Mouse (Mus musculus) spleen, adult 2 months (tissue): ENCODE results near the gene Haghl. TPM values are rescaled to one million over a fixed set of nuclear protein-coding genes. Genes with fewer than 3 reads are reported as not detected.

Experiments
- DNase-seq, 2 experiments: peaks; one replicate each; pipeline versions ENCODE4 v3.0.0 to v3.0.0-alpha.2; 2012 to 2021; ENCODE audit warnings: low spot score in 2 of 2, low read depth in 1 of 2
- H3K27ac ChIP-seq: fragments of 200-500 bp; 2 replicates; pipeline ENCODE4 v1.5.1; 2012; ENCODE audit warnings: low read length, inconsistent platforms; ENCODE audit not compliant: insufficient read depth
- H3K27me3 ChIP-seq: fragments of 200-500 bp; 2 replicates; pipeline ENCODE4 v1.6.1; 2012; ENCODE audit warnings: mild to moderate bottlenecking, moderate library complexity, low read length, inconsistent platforms; ENCODE audit not compliant: control insufficient read depth, insufficient read depth
- H3K36me3 ChIP-seq: fragments of 200-500 bp; 2 replicates; pipeline ENCODE4 v1.6.1; 2012; ENCODE audit warnings: mild to moderate bottlenecking, low read length, inconsistent platforms; ENCODE audit not compliant: control insufficient read depth, insufficient read depth
- H3K4me1 ChIP-seq: fragments of 200-500 bp; 2 replicates; pipeline ENCODE4 v1.6.1; 2011; ENCODE audit warnings: inconsistent platforms; ENCODE audit not compliant: control insufficient read depth, insufficient read depth, insufficient read length
- H3K4me3 ChIP-seq: fragments of 200-500 bp; 2 replicates; pipeline ENCODE4 v1.5.1; 2011; ENCODE audit warnings: mild to moderate bottlenecking, inconsistent platforms; ENCODE audit not compliant: insufficient read depth, insufficient read length; ENCODE audit errors: extremely low read depth
- CTCF ChIP-seq: fragments of 200-500 bp; IDR thresholded peaks from 2 replicates; pipeline ENCODE4 v1.5.1; 2011; ENCODE audit warnings: mild to moderate bottlenecking, inconsistent platforms; ENCODE audit not compliant: insufficient read depth, insufficient read length, insufficient replicate concordance; ENCODE audit errors: extremely low read depth
- POLR2A ChIP-seq: fragments of 200-500 bp; IDR thresholded peaks from 2 replicates; pipeline ENCODE4 v1.6.1; 2011; ENCODE audit warnings: low read depth, low read length, inconsistent platforms
- WGBS: fragments of 180-500 bp; shearing (Covaris S2); methylation state at CpG from one replicate; pipeline ENCODE4 v1.1.7; 2018; 5-methylcytosine and 5-hydroxymethylcytosine counted together
- polyA plus RNA-seq: library from polyadenylated mRNA; depleted of rRNA; stranded (reverse); fragments of >200 nt; gene quantifications from 2 replicates; pipeline ENCODE4 v1.2.3, GENCODE M21; 2012

Haghl gene
- polyA plus RNA-seq, 1 experiment, result 37.9 TPM

DNA sequence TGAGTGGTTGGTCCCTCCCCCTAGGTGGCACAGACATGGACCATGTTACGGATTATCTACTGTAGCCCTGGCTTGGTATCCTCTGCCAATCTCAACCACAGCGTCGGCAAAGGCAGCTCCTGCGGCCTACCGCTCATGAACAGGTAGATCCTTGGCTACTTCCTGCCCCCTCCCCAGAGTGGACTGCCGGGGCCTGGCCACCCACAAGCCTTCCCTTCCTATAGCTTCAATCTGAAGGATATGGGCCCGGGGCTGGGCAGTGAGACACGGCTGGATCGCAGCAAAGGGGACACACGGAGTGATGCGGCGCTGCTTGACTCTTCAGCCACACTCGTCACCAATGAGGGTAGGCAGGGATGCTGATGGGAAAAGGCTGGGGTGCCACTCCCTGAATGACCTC lies 41.5 kb upstream of the Haghl start:
- 96% methylated on average over 13 of the region's 13 CpGs for WGBS
- no peak for TF ChIP-seq CTCF
- no peak for TF ChIP-seq POLR2A
- no peak overlapping the region for H3K4me3 ChIP-seq
- no peak for DNase-seq
- H3K4me1 ChIP-seq, result peaks cover 28% of the 10 kb centered on the region
- H3K36me3 ChIP-seq, result peaks cover 16% of the 10 kb centered on the region
- H3K27me3 ChIP-seq, result no peaks in the 10 kb centered on the region
- H3K27ac ChIP-seq, result no peak overlapping the region

DNA sequence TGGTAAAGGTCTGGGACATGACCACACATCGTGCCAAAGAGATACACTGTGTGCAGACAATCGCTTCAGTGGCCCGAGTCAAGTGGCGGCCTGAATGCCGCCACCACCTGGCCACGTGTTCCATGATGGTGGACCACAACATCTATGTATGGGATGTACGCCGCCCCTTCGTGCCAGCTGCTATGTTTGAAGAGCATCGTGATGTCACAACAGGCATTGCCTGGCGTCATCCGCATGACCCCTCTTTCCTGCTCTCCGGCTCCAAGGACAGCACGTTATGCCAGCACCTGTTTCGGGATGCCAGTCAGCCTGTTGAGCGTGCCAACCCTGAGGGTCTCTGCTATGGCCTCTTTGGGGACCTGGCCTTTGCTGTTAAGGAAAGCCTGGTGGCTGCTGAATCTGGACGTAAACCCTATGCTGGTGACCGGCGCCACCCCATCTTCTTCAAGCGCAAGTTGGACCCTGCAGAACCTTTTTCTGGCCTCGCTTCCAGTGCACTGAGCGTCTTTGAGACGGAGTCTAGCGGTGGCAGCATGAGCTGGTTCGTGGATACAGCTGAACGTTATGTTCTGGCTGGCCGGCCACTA lies 40.6 kb upstream of the Haghl start:
- no peak overlapping the region for H3K4me3 ChIP-seq
- H3K27ac ChIP-seq, result no peak overlapping the region
- no peak for DNase-seq
- H3K36me3 ChIP-seq, result peaks cover 11% of the 10 kb centered on the region
- H3K27me3 ChIP-seq, result no peaks in the 10 kb centered on the region
- 96% methylated on average over 27 of the region's 27 CpGs for WGBS
- H3K4me1 ChIP-seq, result peaks cover 21% of the 10 kb centered on the region
- TF ChIP-seq CTCF (no peak), POLR2A (no peak)

DNA sequence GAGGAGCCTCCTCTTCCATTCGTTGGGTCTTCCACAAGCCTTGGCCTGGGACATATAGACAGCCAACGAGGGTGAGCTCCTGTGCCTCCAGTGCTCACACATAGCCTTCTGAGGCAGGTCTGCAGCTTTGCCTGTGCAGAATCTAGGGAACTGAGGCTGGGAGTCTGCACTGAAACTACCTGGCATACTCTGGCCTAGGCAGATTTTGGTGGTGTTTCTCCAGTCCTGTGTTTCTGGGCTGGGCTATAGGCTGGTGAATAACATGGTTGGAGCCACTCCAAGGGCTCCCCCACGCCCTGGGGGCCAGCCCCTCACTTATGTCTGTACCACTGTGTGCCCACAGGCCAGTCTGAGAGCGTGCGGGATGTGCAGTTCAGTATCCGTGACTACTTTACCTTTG lies 39.8 kb upstream of the Haghl start:
- Histone ChIP-seq H3K27me3 (no peaks in the 10 kb centered on the region; the same call in 1 of the 2 replicates), H3K4me3 (no peak overlapping the region), H3K27ac (no peak overlapping the region), H3K36me3 (peaks cover 4% of the 10 kb centered on the region; the same call in 1 of the 2 replicates), H3K4me1 (peaks cover 21% of the 10 kb centered on the region)
- no peak for TF ChIP-seq POLR2A
- no peak for TF ChIP-seq CTCF
- WGBS, result 90% methylated on average over 6 of the region's 6 CpGs
- DNase-seq, result no peak

DNA sequence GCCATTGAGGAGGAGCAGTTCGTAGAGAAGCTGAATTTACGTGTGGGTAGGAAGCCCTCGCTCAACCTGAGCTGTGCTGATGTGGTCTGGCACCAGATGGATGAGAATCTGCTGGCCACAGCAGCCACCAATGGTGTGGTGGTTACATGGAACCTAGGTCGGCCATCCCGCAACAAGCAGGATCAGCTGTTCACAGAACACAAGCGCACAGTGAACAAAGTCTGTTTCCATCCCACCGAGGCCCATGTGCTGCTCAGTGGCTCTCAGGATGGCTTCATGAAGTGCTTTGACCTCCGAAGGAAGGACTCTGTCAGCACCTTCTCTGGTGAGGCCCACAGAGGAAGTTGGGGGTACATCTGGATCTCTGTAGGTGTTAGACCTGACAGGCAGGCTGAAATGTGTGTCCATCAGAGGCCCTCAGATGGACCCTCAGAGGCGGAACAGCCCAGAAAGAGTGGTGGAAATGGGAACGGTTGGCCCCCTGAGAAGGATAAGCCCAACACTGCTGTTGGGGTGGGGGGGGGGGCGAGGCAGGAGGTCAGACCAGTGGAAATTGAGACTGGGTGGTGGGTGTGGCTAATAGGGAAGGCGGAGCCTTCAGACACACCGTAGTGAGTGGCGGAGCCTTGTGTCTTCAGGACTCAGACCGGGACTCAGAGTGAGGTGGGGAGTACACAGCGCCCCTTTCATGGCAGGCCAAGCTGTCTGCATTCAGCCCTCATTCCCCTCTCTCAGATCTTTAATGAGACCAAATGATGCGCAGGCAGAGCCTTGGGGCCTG lies 39.1 kb upstream of the Haghl start:
- Histone ChIP-seq H3K4me3 (no peak overlapping the region), H3K27ac (no peak overlapping the region), H3K4me1 (peaks cover 20% of the 10 kb centered on the region), H3K36me3 (peaks cover 4% of the 10 kb centered on the region; the same call in 1 of the 2 replicates), H3K27me3 (no peaks in the 10 kb centered on the region; the same call in 1 of the 2 replicates)
- 79% methylated on average over 17 of the region's 17 CpGs for WGBS
- no peak for TF ChIP-seq POLR2A
- TF ChIP-seq CTCF, result no peak
- DNase-seq, result no peak

DNA sequence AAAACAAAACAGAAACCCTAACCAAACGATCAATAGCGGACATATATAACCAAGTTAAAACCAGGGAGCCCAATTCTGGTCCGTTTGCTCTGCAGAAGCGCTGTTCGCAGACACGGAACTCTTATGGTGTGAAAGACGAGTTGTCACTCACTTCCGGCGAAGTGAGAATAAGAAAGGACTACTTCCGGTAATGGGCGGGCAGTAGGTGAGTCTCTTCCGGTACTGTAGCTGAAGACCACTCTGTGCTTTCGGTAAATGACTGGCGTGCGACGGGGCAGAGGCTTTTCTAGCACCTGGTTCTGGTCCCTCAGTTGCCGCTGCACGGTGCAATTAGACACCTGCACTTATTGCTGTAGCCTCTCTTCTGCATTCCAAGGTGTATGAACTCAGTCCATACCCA lies 38.0 kb upstream of the Haghl start, which contains the start of gene Wdr24:
TSS of gene Wdr24 (plus strand) at position 176 of the 400 bp plus-strand sequence.
- Histone ChIP-seq H3K4me3 (peak within 1 kb of the TSS; percentile 85), H3K27me3 (peaks cover 3% of the 10 kb centered on the region), H3K4me1 (peaks cover 14% of the 10 kb centered on the region), H3K36me3 (peaks cover 4% of the 10 kb centered on the region; the same call in 1 of the 2 replicates), H3K27ac (peak within 1 kb of the TSS; percentile 50)
- peak; percentile 69 to 86 for DNase-seq
- no peak for TF ChIP-seq CTCF
- TF ChIP-seq POLR2A, result peak; percentile 60; the same call in 1 of the 2 replicates
- under 1% methylated on average over 18 of the region's 18 CpGs for WGBS

DNA sequence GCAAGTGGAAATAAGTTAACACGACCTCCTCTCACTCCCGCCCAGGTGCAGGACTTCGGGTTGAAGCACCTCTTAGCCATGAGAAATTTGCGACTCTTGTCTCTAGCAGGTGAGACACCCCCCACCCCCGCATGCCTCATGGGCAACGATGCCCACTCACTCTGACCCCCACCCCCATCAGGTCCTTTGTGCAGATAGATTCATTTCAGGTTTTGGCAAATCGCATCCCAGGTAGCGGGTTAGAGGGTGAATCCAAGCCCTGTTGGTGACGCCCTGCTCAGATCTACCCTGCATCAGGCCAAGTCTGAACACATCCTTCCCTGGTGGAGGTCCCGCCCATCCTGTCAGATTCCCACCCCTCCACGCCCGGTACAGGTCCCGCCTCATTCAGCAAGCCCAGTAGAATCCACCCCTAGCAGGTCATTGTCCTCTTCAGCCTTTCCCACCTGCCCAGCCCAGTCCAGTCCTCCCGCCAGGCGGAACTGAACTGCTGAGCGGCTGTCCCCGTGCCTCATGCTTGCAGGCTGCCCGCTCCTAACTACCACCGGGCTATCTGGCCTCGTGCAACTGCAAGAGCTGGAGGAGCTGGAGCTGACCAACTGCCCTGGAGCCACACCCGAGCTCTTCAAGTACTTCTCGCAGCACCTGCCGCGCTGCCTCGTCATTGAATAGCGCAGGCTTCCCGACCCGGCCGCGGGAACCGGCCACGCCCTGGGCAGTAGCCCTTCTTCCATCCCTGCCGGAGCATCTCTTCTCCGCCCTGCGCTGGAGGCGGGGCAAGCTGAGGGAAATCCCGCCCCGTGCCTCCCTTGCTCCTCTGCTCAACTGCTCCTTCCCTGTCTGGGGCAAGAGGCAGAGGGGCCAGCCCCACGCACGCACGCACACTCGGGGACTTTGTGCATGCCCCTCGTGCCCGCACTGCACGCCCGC lies 33.6 kb upstream of the Haghl start:
- Histone ChIP-seq H3K27me3 (peaks cover 3% of the 10 kb centered on the region), H3K4me1 (peaks cover 5% of the 10 kb centered on the region), H3K27ac (no peak overlapping the region), H3K4me3 (no peak overlapping the region), H3K36me3 (no peaks in the 10 kb centered on the region)
- 11% methylated on average over 46 of the region's 46 CpGs for WGBS
- TF ChIP-seq POLR2A (no peak), CTCF (no peak)
- no peak for DNase-seq
